In genomic region chr19:6496462-6497149, GRCm38 (mm10) we compare ENCODE assay signal across 11 mouse cellular contexts. TPM values are rescaled to one million over a fixed set of nuclear protein-coding genes. Genes with fewer than 3 reads are reported as not detected.
A peak's percentile ranks its signal among the peaks of the same experiment; 100 is the strongest.
DNase-seq lines count a peak whose midpoint lies in the region; ATAC-seq and TF ChIP-seq lines count a peak whose summit lies in the region.
"Had no signal": no experiment of that assay in that cellular context is flagged by ENCODE, and none has a peak within 500 bp of the region (broad histone marks: within the 10 kb centered on the region; RNA-seq: fewer than 3 reads in every experiment).

No protein-coding gene starts in this region.

- H3K4me3 ChIP-seq in cerebellum, adult 2 months (replicated peaks; ENCODE audit: insufficient read depth, low read depth, low read length): peak overlapping the region; percentile 98
- H3K4me3 ChIP-seq in ES-Bruce4 (ENCODE audit: low read depth, low read length): peak overlapping the region; percentile 43
- H3K4me3 ChIP-seq in forebrain, postnatal 0 days (ENCODE audit: low read depth, low read length): peak overlapping the region; percentile 80
- no peak overlapping the region for H3K4me3 ChIP-seq in limb, embryonic 15.5 days
- no peak overlapping the region for H3K4me3 ChIP-seq in lung, adult 2 months (replicated peaks; ENCODE audit: extremely low read depth, low read depth, low read length)
- H3K4me3 ChIP-seq: heart, adult 2 months had no signal

- peak overlapping the region; percentile 83; the same call in 1 of the 2 replicates for H3K9ac ChIP-seq in ES-Bruce4 (ENCODE audit: low read depth, poor library complexity, severe bottlenecking)
- peak overlapping the region; percentile 94 for H3K9ac ChIP-seq in forebrain, postnatal 0 days
- no peak overlapping the region for H3K9ac ChIP-seq in limb, embryonic 15.5 days

- no peak for DNase-seq in cerebellum, adult 2 months
- DNase-seq in cerebellum, adult 9-10 months: no peak
- DNase-seq in forebrain, postnatal 0 days: no peak
- no peak for DNase-seq in c-Kit-positive CD71-positive TER-119-positive erythroid progenitor cells, embryonic 14.5 days (ENCODE audit: low spot score)
- DNase-seq in lung, adult 2 months: no peak
- no peak for DNase-seq in adrenal gland, postnatal 14 days

- no peaks in the 10 kb centered on the region for H3K9me3 ChIP-seq in ES-Bruce4 (replicated peaks; ENCODE audit: control insufficient read depth, insufficient read depth, low read length, poor library complexity, severe bottlenecking)
- H3K9me3 ChIP-seq in forebrain, postnatal 0 days (ENCODE audit: low read length): no peaks in the 10 kb centered on the region
- no peaks in the 10 kb centered on the region for H3K9me3 ChIP-seq in limb, embryonic 15.5 days

- no peaks in the 10 kb centered on the region for H3K27me3 ChIP-seq in cerebellum, adult 2 months (ENCODE audit: control insufficient read depth, insufficient read depth, low read length)
- H3K27me3 ChIP-seq in ES-Bruce4 (ENCODE audit: control insufficient read depth, insufficient read depth, low read length, poor library complexity, severe bottlenecking): peaks cover 20% of the 10 kb centered on the region
- H3K27me3 ChIP-seq in forebrain, postnatal 0 days (ENCODE audit: insufficient read depth, low read length): no peaks in the 10 kb centered on the region
- H3K27me3 ChIP-seq in limb, embryonic 15.5 days: peaks cover 92% of the 10 kb centered on the region

- TF ChIP-seq CTCF in cerebellum, adult 2 months (IDR thresholded peaks at IDR 0.05; ENCODE audit: borderline replicate concordance, insufficient read depth, low read depth, low read length): no peak
- no peak for TF ChIP-seq CTCF in ES-Bruce4 (IDR thresholded peaks at IDR 0.05; ENCODE audit: low read depth, low read length)
- no peak for TF ChIP-seq CTCF in forebrain, postnatal 0 days (IDR thresholded peaks at IDR 0.05; ENCODE audit: low read depth)
- TF ChIP-seq CTCF in lung, adult 2 months (IDR thresholded peaks at IDR 0.05; ENCODE audit: insufficient read depth, low read length): no peak

- WGBS in cerebellum, adult 2 months: 9% methylated on average over 6 of the region's 6 CpGs
- WGBS in forebrain, postnatal 0 days: 8% methylated on average over 6 of the region's 6 CpGs
- WGBS in limb, embryonic 15.5 days: 9% methylated on average over 6 of the region's 6 CpGs
- WGBS in lung, adult 2 months: 18% methylated on average over 6 of the region's 6 CpGs

- peak overlapping the region; percentile 51; the same call in 1 of the 2 replicates for H3K27ac ChIP-seq in cerebellum, adult 2 months (ENCODE audit: insufficient read depth, low read length)
- H3K27ac ChIP-seq in ES-Bruce4 (ENCODE audit: insufficient read depth, low read length): no peak overlapping the region
- H3K27ac ChIP-seq in forebrain, postnatal 0 days (ENCODE audit: low read depth, low read length): peak overlapping the region; percentile 96
- no peak overlapping the region for H3K27ac ChIP-seq in limb, embryonic 15.5 days
- H3K27ac ChIP-seq: heart, adult 2 months had no signal

- peak; percentile 8; the same call in 1 of the 2 replicates for ATAC-seq in forebrain, postnatal 0 days
- ATAC-seq in limb, embryonic 15.5 days (ENCODE audit: insufficient number of reproducible peaks, low FRiP score, low TSS enrichment, low read depth): no peak

- no peak for TF ChIP-seq POLR2A in cerebellum, adult 2 months (IDR thresholded peaks at IDR 0.05; ENCODE audit: borderline replicate concordance, insufficient read depth, low read length)
- no peak for TF ChIP-seq POLR2A in ES-Bruce4 (IDR thresholded peaks at IDR 0.05; ENCODE audit: insufficient read depth, low read length)
- no peak for TF ChIP-seq POLR2A in lung, adult 2 months (IDR thresholded peaks at IDR 0.05; ENCODE audit: borderline replicate concordance, extremely low read depth, low read depth, low read length)

- TF ChIP-seq EP300 in ES-Bruce4 (IDR thresholded peaks at IDR 0.05; ENCODE audit: insufficient read depth, low read depth, low read length): no peak

- peaks cover 43% of the 10 kb centered on the region for H3K4me1 ChIP-seq in cerebellum, adult 2 months (ENCODE audit: control insufficient read depth, insufficient read depth, low read length)
- peaks cover 2% of the 10 kb centered on the region for H3K4me1 ChIP-seq in ES-Bruce4 (ENCODE audit: control insufficient read depth, insufficient read depth, low read length)
- peaks cover 6% of the 10 kb centered on the region; the same call in 1 of the 2 replicates for H3K4me1 ChIP-seq in forebrain, postnatal 0 days (ENCODE audit: insufficient read depth)
- H3K4me1 ChIP-seq in limb, embryonic 15.5 days: peaks cover 16% of the 10 kb centered on the region
- H3K4me1 ChIP-seq in lung, adult 2 months (ENCODE audit: control insufficient read depth, insufficient read depth, low read length): no peaks in the 10 kb centered on the region

- no peaks in the 10 kb centered on the region for H3K36me3 ChIP-seq in ES-Bruce4 (ENCODE audit: control insufficient read depth, insufficient read depth, low read length, poor library complexity, severe bottlenecking)
- H3K36me3 ChIP-seq in forebrain, postnatal 0 days (ENCODE audit: insufficient read depth): no peaks in the 10 kb centered on the region
- no peaks in the 10 kb centered on the region for H3K36me3 ChIP-seq in limb, embryonic 15.5 days

- peak overlapping the region; percentile 86 for H3K4me2 ChIP-seq in forebrain, postnatal 0 days (ENCODE audit: low read depth)
- 0 out of 2 replicates have a peak overlapping the region, but pooled peaks have one; percentile 87 for H3K4me2 ChIP-seq in limb, embryonic 15.5 days

RNA-seq across cellular contexts. Expression of gene Slc22a12, which starts 46.2 kb away (rescaled TPM):
- 0.15 and 0.24 TPM in 2 replicates for polyA plus RNA-seq in cerebellum, adult 2 months (2012; rRNA removed)
- not detected in 2 replicates for polyA plus RNA-seq in ES-Bruce4 (2011; ENCODE audit: insufficient read depth, insufficient read length, low read depth, missing spikeins)
- total RNA-seq in forebrain, postnatal 0 days (2014; rRNA removed): not detected in 2 replicates
- 0.15 and 0.40 TPM in 2 replicates for polyA plus RNA-seq in forebrain, postnatal 0 days (2015; fragmentation: Nextera tagmentation; extraction: Ambion mirVana)
- not detected in 2 replicates for polyA plus RNA-seq in limb, embryonic 15.5 days (2015; fragmentation: Nextera tagmentation; extraction: Ambion mirVana)
- 0.62 and 0.65 TPM in 2 replicates for polyA plus RNA-seq in lung, adult 2 months (2012; rRNA removed)
- total RNA-seq in adrenal gland, postnatal 14 days (2021): 0.64 TPM in 1 of 2 replicates, not detected in the other
- total RNA-seq: heart, adult 2 months; liver, adult 2 months; megakaryocyte, adult 5-6 weeks had no signal
- polyA plus RNA-seq: heart, adult 2 months; liver, adult 2 months had no signal

Comparison
In these comparisons a context has a peak if more than half of its experiments do, and no peak if none do; other contexts are left out.
1. H3K27ac ChIP-seq: peak in cerebellum, adult 2 months (single experiment) and forebrain, postnatal 0 days (single experiment); none in ES-Bruce4 (single experiment) and limb, embryonic 15.5 days (single experiment).
2. H3K4me3 ChIP-seq: peak in cerebellum, adult 2 months (single experiment), ES-Bruce4 (single experiment) and forebrain, postnatal 0 days (single experiment); none in limb, embryonic 15.5 days (single experiment) and lung, adult 2 months (single experiment).